Mouse (Mus musculus) gastrocnemius, adult 8-10 months (tissue): ENCODE measurements around the gene Hoxa5. TPM values are rescaled to one million over a fixed set of nuclear protein-coding genes. Genes with fewer than 3 reads are reported as not detected.

Source experiments
- DNase-seq, 2 experiments: peaks; one replicate each; pipeline ENCODE4 v3.0.0; 2022; ENCODE audit warnings: low spot score in 2 of 2
- total RNA-seq, 4 experiments: library from RNA; stranded (reverse); gene quantifications; 2 replicates each; pipeline ENCODE4 v1.2.4; 2022

Gene Hoxa5
- total RNA-seq = 1 to 10 TPM; 1.2 to 1.9 (median 1.5) TPM

GRCm38 (mm10) chr6:52204050-52204752, at the start of gene Hoxa5:
Hoxa5 (minus strand) TSS chr6:52204587.
- DNase-seq = peak; percentile 65 to 71

GRCm38 (mm10) chr6:52253511-52254500, 49.4 kb upstream of the Hoxa5 start:
- no peak for DNase-seq

GRCm38 (mm10) chr6:52252775-52253376, 48.5 kb upstream of the Hoxa5 start:
- no peak for DNase-seq

GRCm38 (mm10) chr6:52252016-52252774, 47.8 kb upstream of the Hoxa5 start:
- DNase-seq = no peak

- no peak for DNase-seq
Observed at GRCm38 (mm10) chr6:52251177-52251879, 46.9 kb upstream of the Hoxa5 start.

- no peak for DNase-seq
Observed at GRCm38 (mm10) chr6:52249826-52250225, 45.4 kb upstream of the Hoxa5 start.

GRCm38 (mm10) chr6:52249415-52249738, 45.0 kb upstream of the Hoxa5 start:
- DNase-seq = no peak

GRCm38 (mm10) chr6:52248638-52249414, 44.4 kb upstream of the Hoxa5 start:
- DNase-seq = no peak

GRCm38 (mm10) chr6:52247766-52248637, 43.6 kb upstream of the Hoxa5 start:
- no peak for DNase-seq

- no peak for DNase-seq
Observed at GRCm38 (mm10) chr6:52246916-52247315, 42.5 kb upstream of the Hoxa5 start.

- DNase-seq = peak in 1 of 2 experiments; percentile 10
Observed at GRCm38 (mm10) chr6:52246403-52246803, 42.0 kb upstream of the Hoxa5 start.

GRCm38 (mm10) chr6:52245757-52246142, 41.4 kb upstream of the Hoxa5 start, which contains the start of gene Hoxa11:
Hoxa11 (minus strand) TSS chr6:52245810.
- DNase-seq = no peak

- DNase-seq = peak in 1 of 2 experiments; percentile 30
Observed at GRCm38 (mm10) chr6:52245040-52245756, 40.8 kb upstream of the Hoxa5 start.

- no peak for DNase-seq
Observed at GRCm38 (mm10) chr6:52244471-52245039, 40.2 kb upstream of the Hoxa5 start.

- DNase-seq = no peak
Observed at GRCm38 (mm10) chr6:52243681-52244121, 39.3 kb upstream of the Hoxa5 start.

GRCm38 (mm10) chr6:52242801-52243332, 38.5 kb upstream of the Hoxa5 start:
- no peak for DNase-seq

GRCm38 (mm10) chr6:52241001-52241621, 36.7 kb upstream of the Hoxa5 start:
- DNase-seq = no peak
